Mouse (Mus musculus) lung, postnatal 0 days (tissue): ENCODE data around the gene Abat. TPM values are rescaled to one million over a fixed set of nuclear protein-coding genes. Genes with fewer than 3 reads are reported as not detected.

Experiments used
- ATAC-seq: fragments of 200-750 bp; cut with Nextera tagmentation; 2 replicates; pipeline ENCODE4 v1.8.0; 2017; ENCODE audit warnings: moderate library complexity
- DNase-seq: peaks from one replicate; pipeline ENCODE4 v3.0.0-alpha.2; 2016; ENCODE audit warnings: low spot score
- H3K27ac ChIP-seq: fragments of 300-500 bp; sonication (generic); 2 replicates; pipeline ENCODE4 v1.5.1; 2014; ENCODE audit warnings: antibody characterized with exemption, mild to moderate bottlenecking, low read length, mixed read lengths
- H3K27me3 ChIP-seq: fragments of 300-500 bp; sonication (generic); replicated peaks from 2 replicates; pipeline ENCODE4 v1.6.1; 2014; ENCODE audit warnings: low read length, mixed read lengths; ENCODE audit not compliant: insufficient read depth
- H3K36me3 ChIP-seq: fragments of 300-500 bp; sonication (generic); 2 replicates; pipeline ENCODE4 v1.6.1; 2014; ENCODE audit warnings: low read length, mixed read lengths; ENCODE audit not compliant: insufficient read depth
- H3K4me1 ChIP-seq: fragments of 300-500 bp; sonication (generic); 2 replicates; pipeline ENCODE4 v1.6.1; 2014; ENCODE audit warnings: antibody characterized with exemption, low read depth, low read length, mixed read lengths; ENCODE audit not compliant: insufficient read depth
- H3K4me2 ChIP-seq: fragments of 300-500 bp; sonication (generic); replicated peaks from 2 replicates; pipeline ENCODE4 v1.6.1; 2014; ENCODE audit warnings: low read depth, mild to moderate bottlenecking, low read length, moderate library complexity, mixed read lengths
- H3K4me3 ChIP-seq: fragments of 300-500 bp; sonication (generic); 2 replicates; pipeline ENCODE4 v1.5.1; 2014; ENCODE audit warnings: low read depth, low read length
- H3K9ac ChIP-seq: fragments of 300-500 bp; sonication (generic); replicated peaks from 2 replicates; pipeline ENCODE4 v1.6.1; 2014; ENCODE audit warnings: low read depth, mild to moderate bottlenecking
- H3K9me3 ChIP-seq: fragments of 300-500 bp; sonication (generic); 2 replicates; pipeline ENCODE4 v1.6.1; 2016; ENCODE audit warnings: low read length, mixed read lengths
- CTCF ChIP-seq: IDR thresholded peaks from 2 replicates; pipeline ENCODE4 v1.5.1; 2016; ENCODE audit warnings: antibody characterized with exemption, mild to moderate bottlenecking
- EP300 ChIP-seq: IDR thresholded peaks from 2 replicates; pipeline ENCODE4 v1.6.1; 2016; ENCODE audit warnings: antibody characterized with exemption, mild to moderate bottlenecking, control low read depth
- WGBS: fragments of 180-500 bp; shearing (Covaris S2); extraction: QIAGEN DNeasy Blood & Tissue Kit; methylation state at CpG from one replicate; pipeline ENCODE4 v1.1.7; 2014; 5-methylcytosine and 5-hydroxymethylcytosine counted together
- polyA plus RNA-seq: library from polyadenylated mRNA; unstranded; fragments of >200 nt; fragmentation: Nextera tagmentation; extraction: Ambion mirVana; gene quantifications from 2 replicates; pipeline ENCODE4 v1.2.1, GENCODE M21; 2015

Abat gene
- polyA plus RNA-seq, 1 experiment from 2014 or later: 4.2 TPM

DNA sequence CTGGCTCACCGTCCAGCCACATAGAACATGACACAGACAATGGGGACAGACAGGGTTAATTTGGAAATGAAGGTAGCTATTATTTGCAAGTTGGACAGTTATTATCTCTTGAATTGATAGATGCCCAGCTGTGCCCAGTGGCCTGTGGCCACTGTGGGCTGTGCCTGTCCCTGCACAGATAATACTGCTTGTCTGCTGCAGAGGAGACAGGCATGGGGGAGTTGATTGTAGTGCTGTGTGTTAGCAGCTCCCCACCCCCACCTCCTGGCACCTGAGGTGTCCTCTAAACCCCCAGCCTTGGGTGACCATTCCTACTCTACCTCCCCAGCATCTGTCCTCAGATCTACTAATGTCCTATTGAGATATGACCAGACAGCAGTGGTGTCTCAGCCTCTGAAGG is 71.0 kb downstream of the Abat start:
- Histone ChIP-seq H3K9ac (no peak overlapping the region), H3K27ac (no peak overlapping the region), H3K4me2 (no peak overlapping the region), H3K4me1 (no peaks in the 10 kb centered on the region), H3K4me3 (no peak overlapping the region), H3K9me3 (no peaks in the 10 kb centered on the region), H3K36me3 (no peaks in the 10 kb centered on the region), H3K27me3 (no peaks in the 10 kb centered on the region)
- ATAC-seq (no peak), DNase-seq (no peak)
- no peak for TF ChIP-seq EP300
- no peak for TF ChIP-seq CTCF
- 71% methylated on average over 1 of the region's 1 CpGs for WGBS

DNA sequence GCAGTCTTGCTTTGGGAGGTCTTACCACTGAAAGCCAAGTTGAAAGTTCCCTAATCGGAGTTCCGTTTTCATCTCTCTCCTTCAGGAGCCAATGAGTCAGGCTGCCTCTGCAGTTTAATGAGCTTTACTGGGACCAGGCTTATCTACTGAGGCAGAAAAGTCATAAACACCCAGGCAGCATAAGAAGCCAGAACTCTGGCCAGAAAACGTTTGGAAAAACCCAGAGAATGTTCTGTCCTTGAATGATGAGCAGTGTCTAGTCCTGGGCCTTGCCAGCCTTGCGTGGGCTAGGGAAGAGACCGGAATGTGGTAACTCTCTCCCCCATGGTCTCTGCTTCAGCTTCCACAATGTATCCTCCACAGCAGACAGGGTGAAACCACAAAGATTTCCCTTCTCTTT is 71.8 kb downstream of the Abat start:
- Histone ChIP-seq H3K4me3 (no peak overlapping the region), H3K4me1 (no peaks in the 10 kb centered on the region), H3K27ac (no peak overlapping the region), H3K27me3 (no peaks in the 10 kb centered on the region), H3K36me3 (no peaks in the 10 kb centered on the region), H3K9ac (no peak overlapping the region), H3K9me3 (no peaks in the 10 kb centered on the region), H3K4me2 (no peak overlapping the region)
- DNase-seq (no peak), ATAC-seq (no peak)
- no peak for TF ChIP-seq CTCF
- TF ChIP-seq EP300: no peak
- 79% methylated on average over 5 of the region's 5 CpGs for WGBS

DNA sequence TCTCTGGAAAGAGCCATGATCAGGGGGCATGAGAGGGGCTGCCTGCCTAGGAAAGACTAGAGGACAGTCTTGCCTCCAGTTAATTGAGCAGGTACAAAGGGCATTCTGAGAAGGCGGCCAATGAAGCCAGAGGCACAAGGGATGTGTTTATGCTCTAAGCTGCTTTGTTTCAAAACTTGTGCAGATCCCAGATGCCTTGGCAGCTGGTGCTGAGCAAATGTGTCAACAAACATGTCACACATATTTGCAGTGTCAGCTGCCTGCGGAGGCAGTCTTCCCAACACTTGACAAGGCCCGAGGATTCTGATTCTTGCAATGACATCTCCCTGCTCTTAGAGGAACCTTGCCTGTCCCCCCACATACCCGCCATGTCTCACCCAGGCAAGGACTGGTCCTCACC is 82.2 kb downstream of the Abat start:
- Histone ChIP-seq H3K27ac (no peak overlapping the region), H3K36me3 (no peaks in the 10 kb centered on the region), H3K4me2 (no peak overlapping the region), H3K4me3 (no peak overlapping the region), H3K4me1 (no peaks in the 10 kb centered on the region), H3K27me3 (no peaks in the 10 kb centered on the region), H3K9ac (no peak overlapping the region), H3K9me3 (no peaks in the 10 kb centered on the region)
- no peak for DNase-seq
- TF ChIP-seq EP300 (no peak), CTCF (no peak)
- WGBS: 42% methylated on average over 4 of the region's 4 CpGs
- ATAC-seq: no peak

DNA sequence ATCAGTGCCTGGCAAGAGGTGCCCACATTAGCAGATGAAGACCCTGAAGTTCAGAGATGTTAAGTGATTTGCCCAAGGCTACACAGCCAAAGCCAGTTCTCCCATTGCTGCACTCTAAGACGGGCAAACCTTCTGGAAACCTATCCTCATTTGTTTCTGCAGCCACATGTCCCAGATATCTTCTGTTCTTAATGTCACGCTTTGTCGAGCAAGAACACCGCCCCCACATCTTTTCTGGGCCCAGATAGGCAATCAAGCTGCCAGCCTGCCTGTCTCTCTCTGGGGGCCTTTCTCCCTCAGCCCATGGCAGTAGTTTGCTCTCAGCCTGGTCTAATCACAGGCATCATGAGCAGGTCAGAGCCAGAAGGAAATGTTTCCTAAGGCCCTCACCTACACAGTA is 83.1 kb downstream of the Abat start:
- DNase-seq: no peak
- Histone ChIP-seq H3K4me3 (no peak overlapping the region), H3K27me3 (no peaks in the 10 kb centered on the region), H3K4me1 (no peaks in the 10 kb centered on the region), H3K27ac (no peak overlapping the region), H3K4me2 (no peak overlapping the region), H3K9me3 (no peaks in the 10 kb centered on the region), H3K9ac (no peak overlapping the region), H3K36me3 (no peaks in the 10 kb centered on the region)
- 88% methylated on average over 4 of the region's 4 CpGs for WGBS
- TF ChIP-seq CTCF (no peak), EP300 (no peak)
- no peak for ATAC-seq

DNA sequence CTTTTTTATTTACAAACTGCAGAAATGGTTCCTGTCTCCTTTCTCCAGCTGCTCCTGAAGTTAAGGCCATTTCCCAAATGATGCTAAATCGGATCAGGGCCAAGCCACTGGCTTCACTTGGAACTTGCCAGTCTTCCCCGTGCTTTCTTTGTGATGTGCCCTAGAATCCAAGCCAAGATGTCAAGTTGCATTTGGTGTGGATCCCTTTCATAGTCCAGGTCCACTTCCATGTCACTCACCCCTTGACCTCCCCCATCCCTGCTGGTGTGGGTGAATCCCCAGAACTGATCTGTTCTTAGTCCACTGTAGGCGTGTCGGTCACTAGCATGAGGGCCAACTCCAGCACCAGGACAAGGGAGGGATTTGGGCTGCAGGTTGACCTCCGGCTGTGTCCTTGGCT is 84.3 kb downstream of the Abat start:
- no peak overlapping the region for H3K4me2 ChIP-seq
- DNase-seq (no peak), ATAC-seq (no peak)
- H3K9ac ChIP-seq: no peak overlapping the region
- no peaks in the 10 kb centered on the region for H3K36me3 ChIP-seq
- no peaks in the 10 kb centered on the region for H3K9me3 ChIP-seq
- no peaks in the 10 kb centered on the region for H3K27me3 ChIP-seq
- H3K27ac ChIP-seq: no peak overlapping the region
- TF ChIP-seq CTCF: no peak
- TF ChIP-seq EP300: no peak
- H3K4me3 ChIP-seq: no peak overlapping the region
- no peaks in the 10 kb centered on the region for H3K4me1 ChIP-seq
- 86% methylated on average over 5 of the region's 5 CpGs for WGBS

DNA sequence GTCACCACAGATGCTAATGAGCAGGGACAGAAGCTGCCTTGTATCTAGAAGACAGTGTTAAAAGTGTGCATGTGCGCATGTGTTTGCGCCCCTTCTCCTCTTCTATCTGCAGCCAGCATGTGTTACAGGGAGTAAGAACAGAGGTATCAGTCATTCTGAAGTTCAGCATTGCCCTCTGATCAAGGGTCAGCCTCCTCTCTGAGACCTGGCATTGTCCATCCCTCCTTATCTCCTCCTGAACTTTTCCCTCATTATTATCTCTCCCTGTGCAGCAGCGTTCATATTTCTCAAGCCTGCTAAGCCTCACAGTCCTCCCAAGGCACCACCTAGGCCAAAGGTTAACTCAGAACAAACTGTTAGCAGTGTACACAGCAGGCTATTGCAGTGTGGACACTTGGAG is 90.6 kb downstream of the Abat start:
- H3K4me2 ChIP-seq: no peak overlapping the region
- 66% methylated on average over 3 of the region's 3 CpGs for WGBS
- no peaks in the 10 kb centered on the region for H3K4me1 ChIP-seq
- TF ChIP-seq CTCF: no peak
- TF ChIP-seq EP300: no peak
- no peaks in the 10 kb centered on the region for H3K27me3 ChIP-seq
- H3K36me3 ChIP-seq: no peaks in the 10 kb centered on the region
- no peak overlapping the region for H3K4me3 ChIP-seq
- no peaks in the 10 kb centered on the region for H3K9me3 ChIP-seq
- ATAC-seq (no peak), DNase-seq (no peak)
- H3K27ac ChIP-seq: no peak overlapping the region
- H3K9ac ChIP-seq: no peak overlapping the region

DNA sequence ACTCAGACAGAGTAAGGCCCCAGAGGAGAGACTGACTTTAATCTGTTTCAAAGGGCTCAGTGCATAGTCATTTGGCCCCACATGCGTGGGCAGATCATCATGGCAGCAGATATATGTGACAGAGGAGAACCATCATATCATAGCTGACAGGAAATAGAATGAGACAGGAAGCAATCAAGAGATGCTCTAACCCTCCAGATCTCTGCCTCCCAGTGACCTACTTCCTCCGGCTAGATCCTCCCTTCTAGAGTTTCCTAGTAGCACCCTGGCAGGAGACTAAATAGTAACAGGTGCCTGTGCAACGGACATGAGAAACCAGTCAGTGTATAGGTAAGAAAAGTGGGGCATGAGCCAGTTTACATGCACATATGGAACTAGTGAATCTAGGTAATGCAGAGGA is 97.2 kb downstream of the Abat start:
- Histone ChIP-seq H3K4me2 (no peak overlapping the region), H3K27ac (no peak overlapping the region), H3K9me3 (no peaks in the 10 kb centered on the region), H3K36me3 (no peaks in the 10 kb centered on the region), H3K4me1 (no peaks in the 10 kb centered on the region), H3K9ac (no peak overlapping the region), H3K4me3 (no peak overlapping the region), H3K27me3 (no peaks in the 10 kb centered on the region)
- WGBS: 58% methylated on average over 3 of the region's 3 CpGs
- TF ChIP-seq CTCF: no peak
- TF ChIP-seq EP300: no peak
- no peak for DNase-seq
- no peak for ATAC-seq
